Mouse (Mus musculus) lung, adult 2 months (tissue): ENCODE results near the gene Dnajb8.

Experiments used
- CTCF ChIP-seq: fragments of 200-500 bp; IDR thresholded peaks from 2 replicates; pipeline ENCODE4 v1.5.1; 2011; ENCODE audit warnings: mild to moderate bottlenecking, low read length, control low read depth; ENCODE audit not compliant: insufficient read depth
- POLR2A ChIP-seq: fragments of 200-500 bp; IDR thresholded peaks from 2 replicates; pipeline ENCODE4 v1.6.1; 2011; ENCODE audit warnings: low read depth, mild to moderate bottlenecking, control low read depth, low read length, borderline replicate concordance; ENCODE audit errors: extremely low read depth

- no peak for TF ChIP-seq POLR2A
- no peak for TF ChIP-seq CTCF
Observed at GRCm38 (mm10) chr6:88254082-88254481, 32.0 kb downstream of the Dnajb8 start.
